Mouse (Mus musculus): ENCODE measurements around the gene Maz.

- no peak for TF ChIP-seq CTCF (IDR thresholded peaks at IDR 0.05; ENCODE audit: extremely low read depth, insufficient read depth, low read length)
- TF ChIP-seq POLR2A (IDR thresholded peaks at IDR 0.05; ENCODE audit: extremely low read depth, insufficient read depth, low read length), result no peak
Measured at GRCm38 (mm10) chr7:126984667-126985444, 42.0 kb downstream of the Maz start.

Measured in cortical plate, adult 2 months (tissue).